Mouse (Mus musculus) heart, embryonic 12.5 days (tissue): Measurements from ENCODE around the gene Ugt1a9. TPM values are rescaled to one million over a fixed set of nuclear protein-coding genes. Genes with fewer than 3 reads are reported as not detected.

Source experiments
- ATAC-seq: fragments of 200-750 bp; cut with Nextera tagmentation; 2 replicates; pipeline ENCODE4 v1.8.0; 2017; ENCODE audit warnings: moderate TSS enrichment, moderate library complexity; ENCODE audit not compliant: insufficient number of reproducible peaks, low FRiP score
- H3K27ac ChIP-seq: fragments of 300-500 bp; sonication (generic); 2 replicates; pipeline ENCODE4 v1.5.1; 2016; ENCODE audit warnings: mild to moderate bottlenecking, moderate library complexity; ENCODE audit not compliant: poor library complexity, severe bottlenecking
- H3K27me3 ChIP-seq: fragments of 300-500 bp; sonication (generic); replicated peaks from 2 replicates; pipeline ENCODE4 v1.6.1; 2016; ENCODE audit warnings: mild to moderate bottlenecking, moderate library complexity
- H3K36me3 ChIP-seq: fragments of 300-500 bp; sonication (generic); 2 replicates; pipeline ENCODE4 v1.6.1; 2016; ENCODE audit warnings: mild to moderate bottlenecking, moderate library complexity
- H3K4me1 ChIP-seq: fragments of 300-500 bp; sonication (generic); replicated peaks from 2 replicates; pipeline ENCODE4 v1.6.1; 2016; ENCODE audit warnings: mild to moderate bottlenecking
- H3K4me2 ChIP-seq: fragments of 300-500 bp; sonication (generic); 2 replicates; pipeline ENCODE4 v1.6.1; 2016; ENCODE audit warnings: mild to moderate bottlenecking, moderate library complexity
- H3K4me3 ChIP-seq: fragments of 300-500 bp; sonication (generic); 2 replicates; pipeline ENCODE4 v1.5.1; 2016; ENCODE audit warnings: mild to moderate bottlenecking
- H3K9ac ChIP-seq: fragments of 300-500 bp; sonication (generic); 2 replicates; pipeline ENCODE4 v1.6.1; 2016; ENCODE audit warnings: mild to moderate bottlenecking, moderate library complexity
- H3K9me3 ChIP-seq: fragments of 300-500 bp; sonication (generic); replicated peaks from 2 replicates; pipeline ENCODE4 v1.6.1; 2016; ENCODE audit warnings: mild to moderate bottlenecking, moderate library complexity
- WGBS: fragments of 180-500 bp; shearing (Covaris S2); methylation state at CpG from one replicate; pipeline ENCODE4 v1.1.7; 2016; 5-methylcytosine and 5-hydroxymethylcytosine counted together
- polyA plus RNA-seq: library from polyadenylated mRNA; unstranded; fragments of >200 nt; fragmentation: Nextera tagmentation; extraction: Ambion mirVana; gene quantifications from 2 replicates; pipeline ENCODE4 v1.2.1, GENCODE M21; 2016

The Ugt1a9 gene
- polyA plus RNA-seq, 1 experiment from 2014 or later: not detected

DNA sequence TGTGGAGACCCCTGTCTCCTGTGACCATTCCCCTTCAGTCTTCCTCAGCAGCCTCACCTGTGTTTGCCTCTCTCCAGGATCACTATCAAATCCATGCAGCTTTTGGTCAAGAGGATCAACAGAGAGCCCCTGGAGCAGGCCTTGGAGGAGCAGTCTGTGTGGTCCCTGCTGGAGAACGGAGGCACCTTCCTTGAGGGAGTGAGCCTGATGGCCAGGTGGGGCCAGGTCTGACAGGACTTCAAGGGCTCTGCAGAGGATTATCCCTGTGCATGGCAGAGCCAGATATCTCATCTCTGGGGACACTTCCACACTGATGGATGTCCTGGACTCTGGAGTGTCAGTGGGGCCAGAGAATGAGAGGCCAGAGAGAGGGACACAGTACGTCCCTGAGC lies 184.9 kb downstream of the Ugt1a9 start:
- Histone ChIP-seq H3K4me3 (no peak overlapping the region), H3K27ac (no peak overlapping the region), H3K9ac (no peak overlapping the region), H3K9me3 (peaks cover 75% of the 10 kb centered on the region), H3K4me1 (peaks cover 11% of the 10 kb centered on the region), H3K27me3 (no peaks in the 10 kb centered on the region), H3K36me3 (peaks cover 10% of the 10 kb centered on the region), H3K4me2 (no peak overlapping the region)
- WGBS: 57% methylated on average over 2 of the region's 2 CpGs
- ATAC-seq: no peak

DNA sequence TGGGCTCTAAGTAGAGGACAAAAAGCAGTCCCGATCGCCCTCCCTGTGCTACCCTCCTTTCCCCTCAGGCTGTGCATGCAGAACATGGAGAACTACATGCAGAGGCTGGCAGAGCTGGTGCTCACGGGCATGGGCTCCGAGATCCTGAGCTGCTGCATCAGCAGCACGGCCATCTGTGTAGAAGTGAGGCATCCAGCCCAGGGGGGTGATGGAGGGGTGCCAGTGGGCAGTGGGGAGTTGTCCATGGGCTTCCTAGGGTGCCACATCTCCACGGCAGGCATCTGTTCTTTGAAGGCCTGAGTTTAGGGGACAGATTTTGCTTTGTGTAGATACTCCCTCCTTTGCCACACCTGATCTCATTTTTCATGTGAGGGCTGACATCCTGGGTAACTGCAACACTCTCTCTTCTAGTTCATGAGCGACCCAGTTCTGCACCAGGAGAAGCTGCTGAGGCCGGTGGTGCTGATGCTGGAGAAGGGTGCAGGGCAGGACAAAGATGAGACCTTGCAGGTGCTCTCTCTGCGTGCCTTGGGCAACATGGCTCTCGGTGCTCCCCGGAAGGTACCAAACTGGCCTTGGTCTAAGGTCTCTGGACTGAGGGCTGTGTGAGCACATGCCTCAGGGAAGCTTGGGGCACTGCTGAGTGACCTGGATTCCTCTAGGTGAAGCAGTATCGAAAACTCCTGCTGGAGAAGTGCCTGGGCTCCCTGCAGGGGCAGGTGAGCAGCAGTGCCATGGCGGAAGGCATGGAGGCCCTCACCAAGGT lies 185.6 kb downstream of the Ugt1a9 start:
- 75% methylated on average over 13 of the region's 13 CpGs for WGBS
- ATAC-seq: no peak

DNA sequence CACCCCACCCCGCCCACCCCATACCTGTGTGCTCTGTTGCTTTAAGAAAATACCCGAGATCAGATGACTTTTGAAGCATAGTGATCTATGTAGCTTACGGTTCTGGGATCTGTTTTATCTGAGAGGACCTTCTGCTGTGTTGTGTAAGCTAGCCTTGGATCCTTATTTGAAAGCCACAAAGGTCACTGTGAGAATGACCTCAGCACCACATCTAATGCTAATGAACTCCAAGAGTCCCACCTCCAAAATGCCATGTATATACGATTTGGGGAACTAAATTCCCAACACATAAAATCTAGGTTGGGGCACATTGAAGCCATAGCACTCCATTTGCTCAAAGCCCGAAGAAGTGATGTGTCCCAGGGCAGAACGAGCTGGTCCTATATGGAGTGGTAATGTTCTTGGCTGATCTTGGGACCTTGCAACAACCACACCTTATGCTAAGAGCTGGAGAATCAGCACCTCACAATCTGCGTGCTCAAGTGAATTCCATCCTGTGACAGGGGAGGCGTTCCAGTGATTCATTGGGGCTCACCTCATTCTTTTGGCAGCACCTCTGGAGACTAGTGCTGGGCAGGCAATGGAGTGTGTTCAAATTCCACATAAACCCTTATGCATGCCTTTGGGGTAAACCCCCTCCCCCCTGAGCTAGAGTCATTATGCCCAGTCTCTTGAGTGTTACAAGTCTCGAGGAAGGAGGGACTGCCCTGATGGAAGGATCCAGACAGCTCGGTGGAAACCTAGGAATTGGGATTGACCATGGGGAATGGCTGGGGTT lies 186.5 kb downstream of the Ugt1a9 start:
- H3K27ac ChIP-seq: no peak overlapping the region
- ATAC-seq: no peak
- H3K9me3 ChIP-seq: peaks cover 62% of the 10 kb centered on the region
- peaks cover 26% of the 10 kb centered on the region for H3K36me3 ChIP-seq
- no peak overlapping the region for H3K4me2 ChIP-seq
- peaks cover 15% of the 10 kb centered on the region for H3K4me1 ChIP-seq
- no peaks in the 10 kb centered on the region for H3K27me3 ChIP-seq
- no peak overlapping the region for H3K9ac ChIP-seq
- 72% methylated on average over 10 of the region's 10 CpGs for WGBS
- no peak overlapping the region for H3K4me3 ChIP-seq

More for the DNA sequence above, 185.6 kb downstream of the Ugt1a9 start:
- Histone ChIP-seq H3K27ac (no peak overlapping the region), H3K4me3 (no peak overlapping the region), H3K4me2 (no peak overlapping the region), H3K36me3 (peaks cover 17% of the 10 kb centered on the region), H3K27me3 (no peaks in the 10 kb centered on the region), H3K4me1 (peaks cover 11% of the 10 kb centered on the region), H3K9ac (no peak overlapping the region), H3K9me3 (peaks cover 68% of the 10 kb centered on the region)

DNA sequence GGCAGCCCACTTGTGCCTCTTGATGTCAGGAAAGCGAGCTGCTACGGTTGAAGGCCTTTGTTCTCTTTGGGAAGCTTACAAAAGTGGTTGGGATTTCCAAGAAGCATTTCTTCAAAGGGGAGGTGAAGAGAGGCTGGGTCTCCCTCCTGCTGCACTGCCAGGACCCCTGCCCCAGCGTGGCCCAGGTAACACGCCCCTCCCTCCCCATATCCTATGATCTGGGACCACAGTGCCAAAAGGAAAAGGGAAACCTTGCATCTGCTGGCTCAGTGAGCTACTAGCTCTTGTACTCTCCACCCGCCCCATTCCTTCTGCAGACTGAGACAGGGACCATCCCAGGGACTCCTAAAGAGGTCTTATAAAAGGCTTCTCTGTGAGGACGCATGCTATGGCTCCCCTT lies 187.1 kb downstream of the Ugt1a9 start:
- Histone ChIP-seq H3K27ac (no peak overlapping the region), H3K4me3 (no peak overlapping the region), H3K27me3 (no peaks in the 10 kb centered on the region), H3K36me3 (peaks cover 32% of the 10 kb centered on the region), H3K9me3 (peaks cover 56% of the 10 kb centered on the region), H3K4me2 (no peak overlapping the region), H3K4me1 (peaks cover 20% of the 10 kb centered on the region), H3K9ac (no peak overlapping the region)
- ATAC-seq: no peak
- WGBS: 74% methylated on average over 6 of the region's 6 CpGs

DNA sequence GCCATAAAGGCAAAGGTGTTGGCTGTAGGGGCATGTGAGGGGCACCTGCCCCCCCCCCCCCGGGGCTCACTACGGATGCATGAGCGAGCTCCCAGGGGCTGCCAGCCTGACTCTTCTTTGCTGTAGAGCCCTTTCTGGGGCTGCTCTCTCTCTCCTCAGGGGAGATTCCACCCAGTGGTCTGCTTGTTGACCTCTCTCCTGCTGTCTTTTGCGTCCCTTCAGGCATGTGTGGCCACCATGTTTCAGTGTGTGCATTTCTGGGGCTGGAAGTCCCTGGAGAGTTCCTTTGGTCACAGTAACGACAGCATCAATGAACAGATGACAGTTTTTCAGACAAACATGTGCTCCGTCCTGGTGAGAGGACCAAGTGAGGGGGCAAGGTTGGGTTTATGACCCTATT lies 187.8 kb downstream of the Ugt1a9 start:
- Histone ChIP-seq H3K4me2 (no peak overlapping the region), H3K4me1 (peaks cover 24% of the 10 kb centered on the region), H3K27me3 (no peaks in the 10 kb centered on the region), H3K4me3 (no peak overlapping the region), H3K9ac (no peak overlapping the region), H3K27ac (no peak overlapping the region), H3K36me3 (peaks cover 39% of the 10 kb centered on the region), H3K9me3 (peaks cover 49% of the 10 kb centered on the region)
- ATAC-seq: no peak
- 68% methylated on average over 6 of the region's 6 CpGs for WGBS

DNA sequence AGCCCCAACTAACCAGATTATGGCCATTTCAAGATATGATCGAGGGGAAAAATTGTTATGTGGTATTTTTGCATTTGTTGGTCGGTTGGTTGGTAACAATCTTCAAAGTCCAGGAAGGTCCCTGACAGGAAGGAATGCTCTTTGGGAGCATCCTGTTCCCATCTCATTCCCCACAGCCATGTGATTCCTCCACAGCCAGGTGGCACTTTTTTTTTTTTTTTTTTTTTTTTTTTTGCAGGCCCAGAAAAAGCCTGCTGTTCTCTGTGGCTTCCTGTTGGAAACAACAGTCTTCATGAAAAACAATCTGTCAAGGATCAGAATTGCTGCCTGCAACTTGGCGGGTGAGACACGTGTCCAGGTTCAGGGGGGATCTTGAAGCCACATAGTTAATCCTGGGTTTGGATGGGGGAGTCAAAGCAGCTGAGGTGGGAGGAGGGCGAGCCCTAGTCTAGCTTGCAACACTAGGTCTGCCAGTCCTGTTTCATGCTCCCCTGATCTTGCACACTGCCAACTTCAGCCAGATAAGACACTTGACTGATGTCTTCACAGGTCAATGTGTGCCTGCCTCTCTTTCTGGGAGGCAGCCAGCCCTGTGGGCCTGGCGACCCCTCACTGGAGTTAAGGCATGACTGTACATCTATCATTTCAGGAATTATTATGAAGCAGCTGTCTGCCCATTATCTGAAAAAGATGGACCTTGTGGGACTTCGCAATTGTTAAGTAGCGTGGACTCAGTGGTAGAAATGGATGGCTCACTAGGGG lies 188.5 kb downstream of the Ugt1a9 start:
- H3K9me3 ChIP-seq: peaks cover 43% of the 10 kb centered on the region
- no peaks in the 10 kb centered on the region for H3K27me3 ChIP-seq
- no peak overlapping the region for H3K27ac ChIP-seq
- 0 out of 2 replicates have a peak overlapping the region, but pooled peaks have one; percentile 0 for H3K9ac ChIP-seq
- peaks cover 46% of the 10 kb centered on the region for H3K36me3 ChIP-seq
- H3K4me3 ChIP-seq: no peak overlapping the region
- no peak overlapping the region for H3K4me2 ChIP-seq
- 63% methylated on average over 8 of the region's 8 CpGs for WGBS
- ATAC-seq: 0 out of 2 replicates have a peak, but pooled peaks have one; percentile 0
- H3K4me1 ChIP-seq: peaks cover 24% of the 10 kb centered on the region

DNA sequence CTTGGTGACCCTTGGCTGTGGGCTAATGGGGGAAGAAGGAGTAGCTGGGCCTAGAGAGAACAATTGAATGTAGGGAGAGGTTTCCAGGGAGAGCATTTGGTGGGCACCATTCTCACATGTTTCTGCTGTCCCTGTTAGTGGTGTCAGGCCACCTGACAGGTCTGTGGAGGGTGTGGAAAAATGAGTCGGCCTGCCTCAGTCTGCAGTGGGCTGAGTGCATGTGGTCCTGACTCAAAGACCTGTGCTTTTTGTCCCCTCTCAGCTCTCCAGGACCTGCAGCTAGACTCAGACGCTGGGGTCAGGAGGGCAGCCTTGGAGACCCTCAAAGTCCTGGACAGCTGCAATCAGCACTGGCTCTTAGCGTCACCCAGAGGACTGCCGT lies 189.0 kb downstream of the Ugt1a9 start:
- Histone ChIP-seq H3K9ac (no peak overlapping the region), H3K36me3 (peaks cover 51% of the 10 kb centered on the region), H3K4me1 (peaks cover 26% of the 10 kb centered on the region), H3K9me3 (peaks cover 41% of the 10 kb centered on the region), H3K27me3 (no peaks in the 10 kb centered on the region), H3K27ac (no peak overlapping the region), H3K4me2 (no peak overlapping the region), H3K4me3 (no peak overlapping the region)
- 73% methylated on average over 4 of the region's 4 CpGs for whole genome bisulfite sequencing
- 0 out of 2 replicates have a peak, but pooled peaks have one; percentile 2 for ATAC-seq

DNA sequence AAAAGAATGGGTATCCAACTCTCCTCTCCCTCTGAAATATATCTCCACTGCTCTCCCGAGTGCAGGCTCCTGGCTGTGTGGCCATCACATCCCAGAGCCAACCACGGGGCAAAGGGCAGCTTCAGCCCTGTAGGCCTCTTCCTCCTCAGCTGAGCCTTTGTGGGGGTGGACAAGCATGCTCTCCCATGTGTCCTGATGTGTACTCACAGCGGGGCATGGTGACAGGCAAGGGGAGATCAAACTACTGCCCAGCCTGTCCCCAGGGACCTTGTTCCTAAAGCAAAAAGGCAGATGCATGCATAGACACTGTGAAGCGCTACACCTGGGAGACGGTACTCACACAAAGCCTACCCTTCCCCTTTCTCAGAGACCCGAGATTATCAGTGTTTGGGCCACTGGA lies 189.5 kb downstream of the Ugt1a9 start:
- peak; percentile 1; the same call in 1 of the 2 replicates for ATAC-seq
- WGBS: 78% methylated on average over 6 of the region's 6 CpGs

DNA sequence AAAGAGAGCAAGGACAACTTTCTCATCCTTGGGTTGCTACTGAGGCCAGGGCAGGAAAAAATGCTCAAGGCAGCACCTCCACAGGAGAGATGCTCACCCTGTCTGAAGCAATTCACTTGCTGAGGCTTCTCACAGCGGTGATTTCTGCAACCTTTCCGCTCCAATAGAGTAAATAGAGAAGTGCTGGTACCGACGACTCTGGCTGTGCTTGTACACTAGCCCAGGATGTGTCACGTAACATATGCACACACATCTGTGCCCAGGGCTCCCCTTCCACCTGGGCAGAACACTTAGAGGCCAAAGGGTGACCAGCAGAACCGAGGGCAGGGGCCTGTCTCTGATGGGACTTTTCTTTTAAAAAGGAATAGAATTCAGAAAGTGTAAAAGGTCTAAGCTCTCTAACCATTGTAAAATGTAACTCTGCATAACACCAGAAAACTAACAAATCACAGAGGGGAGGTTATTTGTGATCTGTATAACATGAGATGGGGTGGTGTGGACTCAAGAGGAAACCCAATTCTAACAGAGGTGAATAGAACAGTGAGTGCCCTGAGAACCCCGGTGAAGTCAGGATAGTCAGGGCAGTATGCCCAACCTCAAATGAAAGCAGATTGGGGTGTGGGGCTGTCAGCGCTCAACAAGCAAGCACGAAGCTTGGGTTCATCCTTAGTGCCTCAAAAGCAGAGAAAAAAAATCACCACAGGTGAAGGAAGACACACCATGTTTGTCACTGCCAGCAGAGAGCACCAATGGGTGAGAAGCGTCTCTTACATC lies 190.2 kb downstream of the Ugt1a9 start:
- 81% methylated on average over 10 of the region's 10 CpGs for WGBS
- Histone ChIP-seq H3K9ac (no peak overlapping the region), H3K4me3 (no peak overlapping the region), H3K27ac (no peak overlapping the region), H3K4me1 (peaks cover 35% of the 10 kb centered on the region), H3K9me3 (peaks cover 29% of the 10 kb centered on the region), H3K27me3 (no peaks in the 10 kb centered on the region), H3K36me3 (peaks cover 63% of the 10 kb centered on the region), H3K4me2 (no peak overlapping the region)
- no peak for ATAC-seq

More for the DNA sequence above, 189.5 kb downstream of the Ugt1a9 start:
- Histone ChIP-seq H3K27ac (no peak overlapping the region), H3K9ac (no peak overlapping the region), H3K27me3 (no peaks in the 10 kb centered on the region), H3K9me3 (peaks cover 36% of the 10 kb centered on the region), H3K36me3 (peaks cover 56% of the 10 kb centered on the region), H3K4me2 (no peak overlapping the region), H3K4me3 (no peak overlapping the region), H3K4me1 (peaks cover 31% of the 10 kb centered on the region)

DNA sequence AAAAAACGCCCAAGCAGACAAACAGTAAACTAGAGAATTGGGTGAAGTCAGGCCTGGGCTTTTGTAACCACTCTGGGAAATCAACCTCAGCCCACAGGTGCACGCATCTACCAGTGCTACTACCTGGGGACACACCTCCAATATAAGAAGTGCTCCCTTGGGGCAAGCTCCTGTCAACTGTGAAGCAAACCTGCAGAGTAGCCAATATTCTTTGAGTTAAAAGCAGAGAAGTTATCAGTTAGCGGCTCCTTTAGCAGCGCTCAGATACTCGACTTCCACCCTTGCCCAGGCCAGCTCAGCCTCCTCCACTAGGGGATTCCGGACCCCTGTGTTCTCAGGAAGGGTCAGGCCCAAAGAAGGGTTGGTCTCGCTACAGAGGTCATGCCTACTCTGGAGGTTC lies 191.1 kb downstream of the Ugt1a9 start:
- WGBS: 83% methylated on average over 7 of the region's 7 CpGs
- Histone ChIP-seq H3K9ac (no peak overlapping the region), H3K27me3 (no peaks in the 10 kb centered on the region), H3K9me3 (peaks cover 20% of the 10 kb centered on the region), H3K4me3 (no peak overlapping the region), H3K4me1 (peaks cover 35% of the 10 kb centered on the region), H3K27ac (no peak overlapping the region), H3K36me3 (peaks cover 72% of the 10 kb centered on the region), H3K4me2 (no peak overlapping the region)
- ATAC-seq: 0 out of 2 replicates have a peak, but pooled peaks have one; percentile 0
